Mouse (Mus musculus) gastrocnemius, postnatal 36 days (tissue): ENCODE data around the gene Taar7d. TPM values are rescaled to one million over a fixed set of nuclear protein-coding genes. Genes with fewer than 3 reads are reported as not detected.

Experiments
- total RNA-seq, 2 experiments: library from RNA; stranded (reverse); gene quantifications; 2 replicates each; pipeline ENCODE4 v1.2.3; 2021

Gene Taar7d
- total RNA-seq, 2 experiments from 2014 or later, result not detected

Other genes with a start within 250 kb of the Taar7d start
- gene Rps12, start 239.9 kb upstream of the Taar7d start, total RNA-seq, result 100 to 1,000 TPM; 159 to 243 TPM
- 1 to 10 TPM; 5.6 to 9.2 TPM for gene Slc18b1, start 230.2 kb upstream of the Taar7d start, total RNA-seq
- under 1 TPM; 0.13 to 0.17 TPM for gene Vnn3, start 175.8 kb upstream of the Taar7d start, total RNA-seq
- under 1 TPM; 0.20 to 0.27 TPM for gene Vnn1, start 132.5 kb upstream of the Taar7d start, total RNA-seq
- not detected for gene Taar1, start 106.9 kb upstream of the Taar7d start, total RNA-seq
- not detected for gene Taar2, start 88.7 kb upstream of the Taar7d start, total RNA-seq
- not detected for gene Taar3, start 77.7 kb upstream of the Taar7d start, total RNA-seq
- gene Taar4, start 66.7 kb upstream of the Taar7d start, total RNA-seq, result not detected
- not detected for gene Taar5, start 56.5 kb upstream of the Taar7d start, total RNA-seq
- gene Taar6, start 41.6 kb upstream of the Taar7d start, total RNA-seq, result not detected
- not detected for gene Taar7a, start 33.7 kb upstream of the Taar7d start, total RNA-seq
- not detected for gene Taar7b, start 27.3 kb upstream of the Taar7d start, total RNA-seq
- gene Taar7e, start 10.4 kb downstream of the Taar7d start, total RNA-seq, result not detected
- gene Taar7f, start 22.3 kb downstream of the Taar7d start, total RNA-seq, result not detected
- not detected for gene Taar8a, start 49.3 kb downstream of the Taar7d start, total RNA-seq
- gene Taar8b, start 65.1 kb downstream of the Taar7d start, total RNA-seq, result not detected
- not detected for gene Taar8c, start 74.7 kb downstream of the Taar7d start, total RNA-seq
- not detected for gene Taar9, start 82.3 kb downstream of the Taar7d start, total RNA-seq
- 10 to 100 TPM; 21.5 to 24.3 TPM for gene Stx7, start 122.1 kb downstream of the Taar7d start, total RNA-seq
- under 1 TPM; 0.26 to 0.57 TPM for gene Moxd1, start 196.3 kb downstream of the Taar7d start, total RNA-seq